Mouse (Mus musculus): ENCODE data around the gene Tmem86a.

Tmem86a gene

GRCm38 (mm10) chr7:47076193-47076592, 25.8 kb downstream of the Tmem86a start:
- no peak for DNase-seq (ENCODE audit: low spot score in 2 of 2)

GRCm38 (mm10) chr7:47076729-47077128, 26.3 kb downstream of the Tmem86a start:
- no peak for DNase-seq (ENCODE audit: low spot score in 2 of 2)

- no peak for DNase-seq (ENCODE audit: low spot score in 2 of 2)
Observed at GRCm38 (mm10) chr7:47077451-47077850, 27.1 kb downstream of the Tmem86a start.

GRCm38 (mm10) chr7:47080868-47081267, 30.5 kb downstream of the Tmem86a start:
- DNase-seq (ENCODE audit: low spot score in 2 of 2), result no peak

GRCm38 (mm10) chr7:47081277-47081676, 30.9 kb downstream of the Tmem86a start:
- DNase-seq (ENCODE audit: low spot score in 2 of 2), result peak; percentile 78 to 84

GRCm38 (mm10) chr7:47085075-47085474, 34.7 kb downstream of the Tmem86a start:
- DNase-seq (ENCODE audit: low spot score in 2 of 2), result no peak

GRCm38 (mm10) chr7:47093935-47094334, 43.5 kb downstream of the Tmem86a start:
- DNase-seq (ENCODE audit: low spot score in 2 of 2), result no peak

- no peak for DNase-seq (ENCODE audit: low spot score in 2 of 2)
Observed at GRCm38 (mm10) chr7:47094969-47095368, 44.6 kb downstream of the Tmem86a start.

GRCm38 (mm10) chr7:47098044-47098443, 47.6 kb downstream of the Tmem86a start:
- DNase-seq (ENCODE audit: low spot score in 2 of 2), result peak in 1 of 2 experiments; percentile 53

- DNase-seq (ENCODE audit: low spot score in 2 of 2), result no peak
Observed at GRCm38 (mm10) chr7:47099306-47099705, 48.9 kb downstream of the Tmem86a start.

GRCm38 (mm10) chr7:47100615-47101014, 50.2 kb downstream of the Tmem86a start:
- DNase-seq (ENCODE audit: low spot score in 2 of 2), result no peak

- no peak for DNase-seq (ENCODE audit: low spot score in 2 of 2)
Observed at GRCm38 (mm10) chr7:47102970-47103369, 52.6 kb downstream of the Tmem86a start.

- no peak for DNase-seq (ENCODE audit: low spot score in 2 of 2)
Observed at GRCm38 (mm10) chr7:47103671-47104414, 53.4 kb downstream of the Tmem86a start.

Measured in right cerebral cortex, postnatal 10 days (tissue).